Mouse (Mus musculus) WW6 (cell line): ENCODE measurements around the gene Col27a1.

ENCODE experiments used
- DNase-seq: peaks from one replicate; pipeline ENCODE4 v3.0.0-alpha.2; 2013; ENCODE audit warnings: low read depth, low spot score

Gene Col27a1

GRCm38 (mm10) chr4:63225373-63225772 is 11.6 kb downstream of the Col27a1 start:
- DNase-seq = no peak

DNA sequence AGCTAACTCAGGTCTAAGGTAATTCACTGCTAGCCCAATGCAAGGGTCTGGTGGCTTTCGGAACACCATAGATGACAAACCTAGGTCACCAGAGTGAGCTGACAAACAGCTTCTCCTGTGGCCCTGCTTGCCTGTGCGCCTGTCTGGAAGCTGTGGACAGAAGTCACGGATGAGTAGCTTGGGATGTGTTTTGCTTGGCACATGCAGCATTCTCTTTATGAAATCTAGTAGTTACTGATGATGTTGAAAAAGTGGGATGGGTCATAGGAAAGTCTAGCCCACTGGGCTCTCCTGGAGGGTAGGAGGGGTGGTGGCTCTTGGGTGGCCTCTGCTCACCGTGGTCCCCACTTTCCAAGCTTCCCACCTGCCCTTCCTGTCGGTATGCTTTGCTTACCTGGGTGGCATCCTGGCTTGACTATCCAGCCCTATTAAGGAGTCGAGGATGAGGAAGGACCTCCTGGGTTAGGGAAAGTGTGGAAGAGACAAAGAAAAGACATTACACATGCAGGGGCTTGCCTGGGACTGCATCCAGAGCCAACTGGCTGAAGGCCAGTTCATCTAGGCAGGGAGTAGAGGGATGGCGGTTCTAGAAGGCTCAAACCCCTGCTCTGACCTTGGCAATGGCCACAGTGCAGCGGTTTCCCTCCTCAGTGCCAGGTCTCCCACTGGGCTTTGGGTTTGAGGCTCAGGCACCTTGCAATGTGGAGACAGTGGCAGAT is 12.5 kb downstream of the Col27a1 start:
- DNase-seq = no peak

GRCm38 (mm10) chr4:63226883-63227235 is 13.1 kb downstream of the Col27a1 start:
- DNase-seq = no peak

DNA sequence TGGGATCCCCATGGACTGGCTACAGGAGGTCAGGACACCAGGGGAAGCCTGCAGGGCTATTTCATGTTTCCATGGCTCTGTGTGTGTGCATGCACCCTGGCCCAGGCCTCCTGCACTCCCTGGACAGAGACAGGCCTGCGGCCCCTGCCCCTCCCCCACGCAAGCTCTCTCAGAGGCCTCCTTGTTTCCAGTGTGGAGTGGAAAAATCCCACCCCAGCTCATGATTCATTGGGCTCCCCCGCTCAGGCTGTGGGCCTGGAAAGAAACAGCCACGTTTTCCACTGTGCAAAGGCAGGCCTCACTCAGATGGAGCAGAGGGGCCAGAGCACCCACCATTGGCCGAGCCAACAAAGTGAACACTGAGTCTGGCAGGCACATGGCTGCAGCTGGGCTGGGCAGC is 15.1 kb downstream of the Col27a1 start:
- DNase-seq = no peak

GRCm38 (mm10) chr4:63229991-63230581 is 16.3 kb downstream of the Col27a1 start:
- DNase-seq = no peak

DNA sequence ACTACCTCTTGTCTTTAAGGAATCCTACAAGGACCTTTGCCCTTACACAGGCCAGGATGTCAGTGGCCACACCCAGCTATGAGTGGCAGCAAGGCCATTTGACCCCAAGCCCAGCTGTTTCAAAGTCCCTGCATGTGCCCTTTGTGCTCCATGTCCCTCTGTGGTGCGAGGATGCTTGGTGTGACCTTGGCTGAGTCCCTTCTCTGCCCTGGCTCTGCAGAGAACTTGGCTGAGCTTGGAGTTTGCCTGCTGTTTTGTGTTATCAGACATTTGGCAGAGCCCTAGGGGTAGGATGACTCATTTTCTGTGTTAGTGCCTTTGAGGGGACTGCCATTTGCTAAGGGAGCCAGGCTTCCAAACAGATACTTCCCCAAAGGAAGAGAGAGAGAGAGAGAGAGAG is 17.3 kb downstream of the Col27a1 start:
- DNase-seq = no peak

DNA sequence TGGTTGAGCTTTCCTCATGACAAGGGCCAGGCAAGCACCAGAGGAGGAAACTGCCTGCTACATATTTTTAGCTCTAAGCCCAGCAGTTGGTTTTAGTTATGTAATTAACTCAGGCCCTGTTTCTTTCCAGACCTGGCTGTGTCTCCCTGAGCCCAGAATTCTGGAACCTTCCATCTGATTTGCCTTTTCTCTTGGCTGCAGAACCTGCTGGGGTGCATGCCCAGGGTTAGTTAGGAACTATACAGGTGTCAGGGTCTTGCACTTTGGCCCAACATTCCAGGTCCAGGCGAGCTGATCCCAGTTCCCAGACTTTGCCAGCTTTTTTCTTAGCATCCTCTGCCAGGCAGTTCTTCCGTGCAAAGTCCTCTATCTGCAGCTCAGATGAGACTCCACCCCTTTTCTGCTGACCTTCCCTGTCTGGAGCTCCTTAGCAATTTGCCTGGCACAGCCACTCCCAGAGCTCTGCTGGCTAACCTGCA is 18.8 kb downstream of the Col27a1 start:
- no peak for DNase-seq

DNA sequence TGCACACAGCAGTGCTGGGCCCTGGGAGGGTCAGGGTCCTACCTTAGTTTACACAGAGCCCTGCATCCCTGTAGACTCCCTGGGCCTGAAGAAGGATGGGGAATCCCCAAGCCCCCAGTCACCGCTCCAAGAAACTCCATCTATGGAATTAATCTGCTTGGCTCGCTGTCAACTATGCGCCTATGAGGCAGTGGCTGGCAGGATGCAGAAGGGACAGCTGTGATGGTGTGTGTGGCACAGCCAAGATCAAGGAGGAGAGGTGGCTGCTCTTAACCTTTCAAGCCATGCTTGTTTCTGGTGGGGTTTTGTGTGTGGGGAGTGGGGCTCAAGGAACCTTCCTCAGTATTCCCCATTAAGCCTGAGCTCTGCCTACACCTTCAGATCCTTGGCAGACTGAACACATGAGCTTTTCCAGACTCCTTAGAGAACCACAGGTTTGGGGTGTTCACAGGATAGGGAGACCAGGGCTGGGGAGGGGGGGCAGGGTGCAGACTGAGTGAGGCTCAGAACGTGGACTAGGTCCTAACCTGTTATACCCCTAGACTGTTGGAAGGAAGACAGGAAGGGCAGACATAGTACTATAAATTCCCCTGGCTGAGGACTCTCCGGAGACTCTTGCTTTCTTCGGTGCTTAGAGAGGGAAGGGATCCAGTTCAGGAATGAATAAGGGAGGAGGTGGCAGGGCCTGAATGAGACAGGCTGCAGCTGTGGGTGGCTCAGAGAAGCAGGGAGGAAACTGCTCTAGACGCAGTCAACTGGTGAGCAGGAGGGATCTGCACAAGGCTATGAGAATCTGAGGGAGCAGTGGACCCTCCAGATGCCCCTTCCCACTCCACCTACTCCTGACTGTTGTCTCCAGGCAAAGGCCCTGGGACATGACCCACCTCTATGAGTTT is 20.0 kb downstream of the Col27a1 start:
- DNase-seq = no peak

DNA sequence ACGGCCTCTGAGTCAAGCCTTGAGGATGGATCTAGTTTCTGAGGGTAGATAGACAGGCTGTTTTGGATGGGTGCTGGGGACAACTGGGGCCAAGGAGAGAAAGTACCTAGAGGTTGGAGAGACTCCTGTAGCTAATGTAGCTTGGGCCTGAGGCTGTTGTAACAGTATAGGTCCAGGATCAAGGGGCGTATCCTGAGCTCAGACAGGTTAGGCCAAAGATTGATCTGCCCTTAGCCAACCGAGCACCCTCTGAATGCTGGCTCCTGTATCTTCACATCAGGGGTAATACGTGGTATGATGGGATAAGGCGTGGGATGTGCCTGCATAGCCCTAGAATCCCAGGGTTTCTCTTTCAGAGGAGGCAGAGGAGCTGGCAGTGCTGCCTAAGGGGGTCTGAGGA is 21.0 kb downstream of the Col27a1 start:
- no peak for DNase-seq

- no peak for DNase-seq
These were observed 22.4 kb downstream of the Col27a1 start for GRCm38 (mm10) chr4:63236235-63236634.

DNA sequence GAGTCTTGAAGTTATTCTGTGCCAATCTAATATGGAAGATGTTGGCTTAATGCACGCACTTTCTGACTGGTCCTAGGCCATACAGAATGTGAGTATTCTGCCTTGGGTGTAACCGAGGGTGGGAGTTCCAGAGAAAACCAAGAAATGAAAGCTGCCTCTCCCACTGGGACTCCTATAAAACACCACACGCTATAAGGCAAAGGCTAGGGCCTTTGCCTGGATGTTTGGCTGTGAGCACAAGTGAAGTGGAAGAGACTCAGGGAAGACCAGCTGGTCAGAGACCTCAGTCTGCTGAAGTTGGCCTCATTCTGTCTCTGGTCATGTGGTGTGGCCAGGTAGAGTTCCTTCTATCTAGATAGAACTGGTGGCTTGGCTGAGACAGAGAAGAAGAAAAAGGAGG is 23.4 kb downstream of the Col27a1 start:
- no peak for DNase-seq

DNA sequence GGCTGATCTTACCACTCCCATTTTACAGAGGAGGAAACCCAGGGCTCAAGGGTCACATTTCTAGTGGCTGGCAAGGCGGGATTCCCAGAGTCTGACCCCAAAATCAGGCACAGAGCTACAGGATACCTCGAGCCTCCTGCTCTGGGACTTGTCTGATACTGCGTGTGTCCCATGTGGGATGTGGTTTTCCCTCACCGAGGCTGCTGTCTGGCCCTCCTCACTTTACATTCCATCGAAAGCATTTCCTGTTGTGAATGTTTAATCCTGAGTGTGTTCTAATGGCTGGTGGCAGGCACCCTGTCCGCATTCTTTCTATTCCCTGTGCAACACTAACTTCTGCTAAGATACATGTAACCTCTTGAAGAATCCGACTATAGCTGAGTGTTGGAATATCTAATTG is 24.3 kb downstream of the Col27a1 start:
- DNase-seq = no peak

GRCm38 (mm10) chr4:63238722-63239121 is 24.9 kb downstream of the Col27a1 start:
- no peak for DNase-seq

- no peak for DNase-seq
These were observed 27.2 kb downstream of the Col27a1 start for GRCm38 (mm10) chr4:63241031-63241430.

- no peak for DNase-seq
These were observed 34.2 kb downstream of the Col27a1 start for GRCm38 (mm10) chr4:63247991-63248390.

GRCm38 (mm10) chr4:63248951-63249350 is 35.1 kb downstream of the Col27a1 start:
- no peak for DNase-seq

DNA sequence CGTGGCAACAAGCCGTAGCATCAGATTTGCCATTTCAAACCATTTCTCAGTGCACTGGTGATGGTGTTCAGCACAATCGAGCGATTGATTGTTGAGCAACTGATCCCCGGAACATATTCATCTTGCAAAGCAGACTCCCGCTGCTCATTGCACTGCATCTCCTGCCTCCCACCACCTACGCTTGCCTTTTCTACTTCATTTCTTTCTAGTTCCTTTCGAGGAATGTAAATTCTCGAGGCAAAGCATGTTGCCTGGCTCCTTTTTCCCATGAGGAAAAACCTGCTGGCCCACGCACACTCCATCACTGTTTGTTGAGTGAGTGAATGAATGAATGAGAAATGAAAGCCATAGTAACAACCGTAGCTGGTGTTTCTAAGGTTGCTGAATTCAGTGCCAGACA is 38.0 kb downstream of the Col27a1 start:
- no peak for DNase-seq

- DNase-seq = no peak
These were observed 39.9 kb downstream of the Col27a1 start for GRCm38 (mm10) chr4:63253716-63254115.

- DNase-seq = no peak
These were observed 40.3 kb downstream of the Col27a1 start for GRCm38 (mm10) chr4:63254151-63254550.

DNA sequence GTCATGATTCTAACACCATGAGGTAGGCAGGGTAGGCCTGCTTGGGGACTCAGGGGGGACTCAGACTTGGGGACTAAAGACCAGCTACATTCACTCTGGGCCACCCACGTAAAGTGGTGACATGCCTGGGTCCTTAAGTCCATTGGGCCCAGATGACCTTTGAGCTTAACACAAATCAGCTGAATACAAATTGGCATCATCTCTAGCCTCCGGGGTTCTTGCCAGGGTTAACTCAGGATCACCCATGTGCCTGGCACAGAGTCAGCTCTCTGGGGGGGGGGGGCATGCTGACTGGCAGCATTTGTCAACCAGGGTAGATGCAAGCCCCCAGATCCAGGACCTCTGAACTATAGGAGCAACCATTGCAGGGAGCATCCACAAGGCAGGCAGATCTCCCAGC is 42.6 kb downstream of the Col27a1 start:
- DNase-seq = no peak

DNA sequence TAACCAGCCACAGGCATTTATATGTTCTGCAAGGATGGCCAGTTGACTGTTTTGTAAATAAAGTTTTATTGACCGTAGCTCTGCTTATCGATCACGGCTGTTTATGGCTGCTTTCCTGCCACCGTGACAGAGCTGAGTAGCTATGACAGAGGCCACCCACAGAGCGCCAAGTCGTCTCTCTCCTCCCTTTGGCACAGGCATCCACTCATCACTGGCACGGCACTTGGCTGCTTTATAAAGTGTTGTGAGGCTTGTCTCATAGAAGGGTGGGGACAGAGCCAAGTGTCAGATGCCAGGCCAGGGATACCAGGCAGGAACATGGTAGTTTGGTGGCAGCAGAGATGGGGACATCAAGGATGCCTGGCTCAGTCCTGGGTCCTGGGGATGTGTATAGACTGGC is 43.5 kb downstream of the Col27a1 start:
- no peak for DNase-seq

GRCm38 (mm10) chr4:63258096-63258495 is 44.3 kb downstream of the Col27a1 start:
- no peak for DNase-seq

GRCm38 (mm10) chr4:63259066-63259465 is 45.3 kb downstream of the Col27a1 start:
- DNase-seq = no peak
